10 mouse cellular contexts compared by ENCODE assay signal in genomic region chr1:131637791-131638540, GRCm38 (mm10). TPM values are rescaled to one million over a fixed set of nuclear protein-coding genes. Genes with fewer than 3 reads are reported as not detected.
DNase-seq lines count a peak whose midpoint lies in the region; ATAC-seq and TF ChIP-seq lines count a peak whose summit lies in the region.
"Had no signal": no experiment of that assay in that cellular context is flagged by ENCODE, and none has a peak within 500 bp of the region (broad histone marks: within the 10 kb centered on the region; RNA-seq: fewer than 3 reads in every experiment).

Gene Ctse, plus strand, starts transcription at chr1:131638306.

- peak within 1 kb of the TSS; percentile 52 for H3K27ac ChIP-seq in liver, adult 2 months (replicated peaks; ENCODE audit: insufficient read depth, low read depth, low read length)
- H3K27ac ChIP-seq: embryonic facial prominence, embryonic 12.5 days had no signal

- WGBS in liver, adult 2 months, result 8% methylated on average over 9 of the region's 9 CpGs

- no peaks in the 10 kb centered on the region for H3K9me3 ChIP-seq in G1E (replicated peaks)
- H3K9me3 ChIP-seq: embryonic facial prominence, embryonic 12.5 days had no signal

- DNase-seq in 416B (ENCODE audit: low read depth) (peak; percentile 97), G1E (ENCODE audit: low spot score) (peak; percentile 72)
- DNase-seq in liver, adult 2 months (ENCODE audit: extremely low read depth, low read depth, low spot score), result peak; percentile 72
- no peak for DNase-seq in frontal cortex, postnatal 25 days (ENCODE audit: low spot score in 2 of 2)
- no peak for DNase-seq in cerebellum, adult 9-11 months
- no peak for DNase-seq in adrenal gland, adult 2 months
- no peak for DNase-seq in right cerebral cortex, postnatal 4 days
- DNase-seq: heart, postnatal 4 days had no signal

- H3K9ac ChIP-seq in liver, adult 2 months (ENCODE audit: low read depth, low read length), result no peak within 1 kb of the TSS
- H3K9ac ChIP-seq: embryonic facial prominence, embryonic 12.5 days had no signal

- no peak for TF ChIP-seq POLR2A in liver, adult 2 months (IDR thresholded peaks at IDR 0.05; ENCODE audit: extremely low read depth, insufficient read depth, low read length)

- peaks cover 56% of the 10 kb centered on the region for H3K4me1 ChIP-seq in G1E (ENCODE audit: insufficient read depth, low read depth, low read length)
- 0 out of 2 replicates have a peak, but pooled peaks cover 2% of the 10 kb centered on the region for H3K4me1 ChIP-seq in liver, adult 2 months (ENCODE audit: control insufficient read depth, insufficient read depth, low read length)
- H3K4me1 ChIP-seq: embryonic facial prominence, embryonic 12.5 days had no signal

- peak; percentile 94 for ATAC-seq in G1E (ENCODE audit: extremely low read depth, insufficient number of reproducible peaks, low FRiP score, poor library complexity, severe bottlenecking)
- ATAC-seq in neutrophil, adult 5-6 weeks (ENCODE audit: extremely low read depth, insufficient number of reproducible peaks, low FRiP score, poor library complexity, severe bottlenecking), result peak; percentile 81

- peaks cover 4% of the 10 kb centered on the region for H3K36me3 ChIP-seq in G1E (replicated peaks)
- H3K36me3 ChIP-seq in liver, adult 2 months (ENCODE audit: control insufficient read depth, insufficient read depth, low read length), result no peaks in the 10 kb centered on the region
- H3K36me3 ChIP-seq: embryonic facial prominence, embryonic 12.5 days had no signal

- no peaks in the 10 kb centered on the region for H3K27me3 ChIP-seq in G1E (ENCODE audit: insufficient read depth, low read length)
- H3K27me3 ChIP-seq in liver, adult 2 months (ENCODE audit: control insufficient read depth, insufficient read depth, low read length), result no peaks in the 10 kb centered on the region
- H3K27me3 ChIP-seq: embryonic facial prominence, embryonic 12.5 days had no signal

- no peak for TF ChIP-seq CTCF in G1E (IDR thresholded peaks at IDR 0.05; ENCODE audit: low read depth, low read length)
- TF ChIP-seq CTCF in liver, adult 2 months (IDR thresholded peaks at IDR 0.05; ENCODE audit: low read depth, low read length), result no peak

- peak within 1 kb of the TSS; percentile 70 for H3K4me3 ChIP-seq in G1E (ENCODE audit: low read depth, low read length)
- H3K4me3 ChIP-seq in liver, adult 2 months (ENCODE audit: insufficient read depth, low read depth, low read length), result no peak within 1 kb of the TSS
- H3K4me3 ChIP-seq: embryonic facial prominence, embryonic 12.5 days had no signal

- no peaks in the 10 kb centered on the region for H3K79me2 ChIP-seq in liver, adult 2 months (ENCODE audit: control insufficient read depth, insufficient read depth, low read length)

RNA-seq across cellular contexts. Expression of gene Ctse, which starts in this region (rescaled TPM):
- total RNA-seq in G1E (2014; fragmentation: Nextera tagmentation) (1,974 and 2,087 TPM in 2 replicates), G1E (2017) (482 and 539 TPM in 2 replicates)
- 163 and 246 TPM in 2 replicates for polyA plus RNA-seq in G1E (2012)
- 0.20 TPM in 1 of 2 replicates, not detected in the other for total RNA-seq in liver, adult 2 months (2014; rRNA removed)
- polyA plus RNA-seq in liver, adult 2 months (2012; rRNA removed), result 0.11 and 15.8 TPM in 2 replicates
- total RNA-seq in neutrophil, adult 5-6 weeks (2017), result 26.8 and 35.0 TPM in 2 replicates
- under 1 TPM; 0.48 to 0.63 TPM for total RNA-seq in adrenal gland, adult 2 months (2021)
- polyA plus RNA-seq in adrenal gland, adult 2 months (2012; rRNA removed), result 0.28 and 0.55 TPM in 2 replicates

Comparison
In these comparisons a context has a peak if more than half of its experiments do, and no peak if none do; other contexts are left out.
1. RNA of gene Ctse (total RNA-seq): 482 to 2,087 TPM in G1E; 26.8 to 35.0 TPM in neutrophil, adult 5-6 weeks, 0.48 to 0.63 TPM in adrenal gland, adult 2 months and 0.20 TPM in liver, adult 2 months; every median in the first group is over 10 times any median in the second.
2. DNase-seq: peak in 416B (single experiment), G1E (single experiment) and liver, adult 2 months (single experiment); none in frontal cortex, postnatal 25 days (0 of 2), cerebellum, adult 9-11 months (single experiment), adrenal gland, adult 2 months (single experiment) and right cerebral cortex, postnatal 4 days (single experiment).